Mouse (Mus musculus) ovary, adult 18-20 months (tissue): Measurements from ENCODE around the gene Dhrs11.
A peak's percentile ranks its signal among the peaks of the same experiment; 100 is the strongest.

Experiments
- DNase-seq: peaks from one replicate; pipeline ENCODE4 v3.0.0; 2022; ENCODE audit warnings: low spot score, mixed read lengths

The Dhrs11 gene

GRCm38 (mm10) chr11:84823484-84823897 is 5.3 kb downstream of the Dhrs11 start:
- DNase-seq = peak; percentile 49

GRCm38 (mm10) chr11:84822487-84822886 is 6.3 kb downstream of the Dhrs11 start:
- no peak for DNase-seq

- no peak for DNase-seq
Measured at GRCm38 (mm10) chr11:84821131-84821770, 7.5 kb downstream of the Dhrs11 start.

GRCm38 (mm10) chr11:84818961-84819692 is 9.7 kb downstream of the Dhrs11 start, which contains the start of gene Mrm1:
Mrm1 (minus strand) TSS chr11:84819515.
- DNase-seq = peak; percentile 92

- peak; percentile 69 for DNase-seq
Measured at GRCm38 (mm10) chr11:84818085-84818960, 10.5 kb downstream of the Dhrs11 start.

- DNase-seq = no peak
Measured at GRCm38 (mm10) chr11:84817362-84817761, 11.4 kb downstream of the Dhrs11 start.

GRCm38 (mm10) chr11:84813724-84814510 is 14.9 kb downstream of the Dhrs11 start:
- no peak for DNase-seq

GRCm38 (mm10) chr11:84804373-84804772 is 24.4 kb downstream of the Dhrs11 start:
- DNase-seq = no peak

- DNase-seq = no peak
Measured at GRCm38 (mm10) chr11:84797627-84798353, 31.0 kb downstream of the Dhrs11 start.

GRCm38 (mm10) chr11:84797026-84797425 is 31.8 kb downstream of the Dhrs11 start:
- no peak for DNase-seq

- DNase-seq = no peak
Measured at GRCm38 (mm10) chr11:84794496-84795113, 34.2 kb downstream of the Dhrs11 start.

- no peak for DNase-seq
Measured at GRCm38 (mm10) chr11:84793545-84793944, 35.2 kb downstream of the Dhrs11 start.

GRCm38 (mm10) chr11:84790383-84790782 is 38.4 kb downstream of the Dhrs11 start:
- no peak for DNase-seq

GRCm38 (mm10) chr11:84780143-84780870 is 48.5 kb downstream of the Dhrs11 start:
- no peak for DNase-seq

- no peak for DNase-seq
Measured at GRCm38 (mm10) chr11:84775560-84775959, 53.2 kb downstream of the Dhrs11 start.

- no peak for DNase-seq
Measured at GRCm38 (mm10) chr11:84774870-84775514, 53.8 kb downstream of the Dhrs11 start.
